Mouse (Mus musculus) small intestine, adult 2 months (tissue): ENCODE measurements at regions not wholly inside any gene's neighbourhood (a gene's known extent, or its start where the extent isn't known, plus 50 kb on each side); places are given as distances from the start of the nearest gene placed in this dataset.

Experiments
- CTCF ChIP-seq: fragments of 200-500 bp; IDR thresholded peaks from 2 replicates; pipeline ENCODE4 v1.5.1; 2012; ENCODE audit warnings: low read depth, mild to moderate bottlenecking, control low read depth, inconsistent platforms, low read length, moderate library complexity, mixed read lengths; ENCODE audit not compliant: insufficient replicate concordance, insufficient read length; ENCODE audit errors: extremely low read depth
- POLR2A ChIP-seq: fragments of 200-500 bp; IDR thresholded peaks from 2 replicates; pipeline ENCODE4 v1.6.1; 2012; ENCODE audit warnings: low read depth, mild to moderate bottlenecking, control low read depth, inconsistent platforms, low read length, moderate library complexity

DNA sequence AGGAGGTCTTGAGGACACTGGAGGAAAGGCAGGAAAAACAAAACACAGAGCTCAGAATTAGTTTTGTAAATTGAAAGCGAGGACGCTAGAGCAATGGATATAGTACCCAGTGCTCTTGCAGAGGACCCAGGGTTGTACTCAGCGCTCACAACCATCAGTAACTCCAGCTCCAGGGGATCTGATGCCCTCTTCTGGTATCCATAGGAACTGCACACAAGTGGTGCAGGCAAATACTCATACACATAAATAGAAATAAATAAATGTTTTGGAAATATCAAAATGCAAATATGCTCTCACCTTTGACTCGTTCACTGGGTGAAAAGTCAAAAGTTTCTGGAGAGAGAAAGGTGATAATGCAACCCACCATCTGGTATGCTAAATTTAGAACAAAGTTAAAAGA, 267.8 kb upstream of the Onecut1 start:
- no peak for TF ChIP-seq CTCF
- no peak for TF ChIP-seq POLR2A
